Mouse (Mus musculus) NIH3T3 (cell line): ENCODE data around the gene Acbd4.
A peak's percentile ranks its signal among the peaks of the same experiment; 100 is the strongest.

Experiments used
- DNase-seq: peaks from one replicate; pipeline ENCODE4 v3.0.0-alpha.2; 2012; ENCODE audit warnings: low read depth

The Acbd4 gene

GRCm38 (mm10) chr11:103142441-103143182, 41.1 kb downstream of the Acbd4 start:
- peak; percentile 56 for DNase-seq

- peak; percentile 88 for DNase-seq
Measured at GRCm38 (mm10) chr11:103144309-103145285, 43.1 kb downstream of the Acbd4 start.

DNA sequence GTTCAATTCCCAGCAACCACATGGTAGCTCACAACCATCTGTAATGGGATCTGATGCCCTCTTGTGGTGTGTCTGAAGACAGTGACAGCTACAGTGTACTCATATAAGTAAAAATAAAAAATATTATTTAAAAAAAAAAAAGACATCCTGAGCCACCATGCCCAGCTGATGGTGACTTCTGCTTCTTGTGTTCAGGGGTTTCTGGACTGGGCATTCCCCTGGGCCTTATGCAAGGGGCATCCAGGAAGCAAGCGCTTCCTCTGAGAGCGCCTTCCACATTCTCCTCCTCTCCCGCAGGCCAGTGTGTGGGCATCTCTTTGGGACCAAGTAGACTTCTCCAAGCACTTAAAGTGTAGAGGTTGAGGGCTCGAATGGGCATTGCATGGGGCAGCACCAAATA, 44.9 kb downstream of the Acbd4 start:
- DNase-seq: no peak

DNA sequence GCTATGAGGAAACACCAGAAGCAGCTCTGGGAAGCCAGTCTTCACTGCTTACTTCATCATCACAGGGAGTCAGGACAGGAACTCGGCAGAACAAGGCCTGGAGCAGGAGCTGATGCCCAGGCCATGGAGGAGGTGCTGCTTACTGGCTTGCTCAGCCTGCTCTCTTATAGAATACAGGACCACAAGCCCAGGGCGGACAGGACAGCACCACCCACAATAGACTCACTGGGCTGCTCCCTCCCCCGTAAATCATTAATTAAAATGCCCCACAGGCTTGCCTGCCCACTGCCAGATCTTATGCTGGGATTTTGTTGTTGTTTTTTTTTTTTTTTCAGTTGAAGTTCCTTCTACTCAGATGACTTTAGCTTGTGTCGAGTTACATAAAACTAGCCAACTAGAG, 46.3 kb downstream of the Acbd4 start:
- DNase-seq: no peak

GRCm38 (mm10) chr11:103149771-103150170, 48.3 kb downstream of the Acbd4 start:
- no peak for DNase-seq

DNA sequence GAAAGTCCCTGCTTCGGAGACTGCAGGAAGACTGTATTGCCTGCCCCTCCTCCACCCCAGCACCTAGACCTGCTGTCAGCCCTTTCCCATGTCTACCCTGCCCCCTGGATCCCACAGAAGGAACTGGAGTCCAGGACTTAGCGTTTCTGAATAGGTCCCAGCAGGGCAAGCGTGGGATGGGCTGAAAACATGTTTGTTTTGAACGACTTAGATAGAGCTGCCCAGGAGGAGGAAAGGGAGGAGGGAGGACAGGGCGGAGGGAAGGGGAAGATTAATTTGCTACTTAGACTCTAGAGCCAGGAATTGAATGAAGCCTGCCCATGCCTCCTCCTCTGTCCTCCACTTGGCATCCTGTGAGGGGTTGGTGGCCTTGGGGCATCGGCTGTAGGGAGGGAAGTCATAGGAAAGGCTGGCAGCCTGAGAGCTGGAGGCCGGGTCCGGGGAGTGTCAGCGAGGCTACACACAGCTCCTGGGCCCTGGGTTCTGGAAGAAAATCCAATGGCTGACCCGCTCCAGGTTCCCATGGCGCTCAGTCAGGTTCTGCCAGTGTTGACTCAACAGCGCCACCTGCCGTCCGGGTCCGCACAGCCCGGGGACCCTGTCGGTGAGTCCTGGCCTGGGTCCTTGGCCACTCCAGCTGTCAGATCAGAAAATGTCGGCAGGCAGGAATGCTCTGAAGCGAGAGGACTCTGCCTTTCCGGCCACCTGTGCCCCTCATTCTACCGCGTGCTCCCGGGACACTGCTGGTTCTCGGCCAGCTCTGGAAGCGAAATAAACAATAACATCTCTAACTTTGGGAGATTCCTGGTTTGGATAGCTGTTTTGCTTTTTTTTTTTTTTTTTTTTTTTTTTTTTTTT, 57.4 kb downstream of the Acbd4 start:
- peak; percentile 98 for DNase-seq

DNA sequence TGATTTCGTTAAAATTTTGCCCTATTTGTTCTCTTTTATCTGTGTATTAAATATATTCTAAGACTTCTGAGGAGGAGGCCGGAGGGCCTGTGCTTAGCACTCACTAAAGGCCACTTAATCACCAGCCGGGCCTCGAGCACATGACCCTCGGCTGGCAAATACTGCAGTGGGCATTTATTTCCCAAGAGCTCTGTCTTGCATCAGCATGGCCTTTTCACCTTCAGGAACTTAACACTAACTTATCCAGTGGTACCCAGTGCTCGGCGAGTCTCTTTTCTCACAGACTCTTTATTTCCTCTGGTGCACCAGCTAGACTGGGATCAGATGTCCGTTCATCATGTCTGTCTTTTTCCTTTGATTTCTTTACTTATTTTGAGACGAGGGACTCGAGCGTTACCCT, 59.3 kb downstream of the Acbd4 start:
- no peak for DNase-seq

- DNase-seq: peak; percentile 27
Measured at GRCm38 (mm10) chr11:103161449-103161848, 60.0 kb downstream of the Acbd4 start.
